ENCODE assay signal across 29 mouse cellular contexts in the genomic region with DNA sequence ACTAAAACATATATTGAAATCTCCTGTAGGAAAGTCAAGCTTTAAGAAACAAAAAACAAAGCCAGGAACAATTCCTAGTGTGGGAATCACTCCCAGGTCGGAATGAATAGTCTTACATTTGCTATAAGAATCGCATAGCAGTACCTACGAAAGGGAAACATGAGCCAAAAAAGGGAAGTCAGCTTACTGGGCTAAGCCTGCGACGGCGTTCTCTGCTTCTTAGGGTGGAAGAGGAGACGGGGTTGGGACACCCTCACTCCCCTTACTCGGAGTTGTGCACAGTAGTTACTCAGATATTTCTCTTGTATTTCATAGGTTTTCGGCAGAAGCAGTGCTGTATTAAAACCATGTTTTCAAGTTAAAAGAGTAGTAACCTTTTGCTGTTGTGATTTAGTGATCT.
DNase-seq lines count a peak whose midpoint lies in the region; ATAC-seq lines count a peak whose summit lies in the region.
"Had no signal": no experiment of that assay in that cellular context is flagged by ENCODE, and none has a peak within 500 bp of the region (broad histone marks: within the 10 kb centered on the region; RNA-seq: fewer than 3 reads in every experiment).

No protein-coding gene starts in this region.

- H3K4me1 ChIP-seq in midbrain, embryonic 11.5 days (ENCODE audit: control insufficient read depth, insufficient read depth, low read length) = peaks cover 6% of the 10 kb centered on the region; the same call in 1 of the 2 replicates
- no peaks in the 10 kb centered on the region for H3K4me1 ChIP-seq in midbrain, embryonic 14.5 days (ENCODE audit: control insufficient read depth, insufficient read depth, low read length)
- H3K4me1 ChIP-seq: embryonic facial prominence, embryonic 15.5 days had no signal

- H3K36me3 ChIP-seq in midbrain, embryonic 11.5 days (ENCODE audit: control insufficient read depth, insufficient read depth, low read length) = no peaks in the 10 kb centered on the region
- H3K36me3 ChIP-seq in midbrain, embryonic 14.5 days (ENCODE audit: control insufficient read depth, insufficient read depth, low read length) = no peaks in the 10 kb centered on the region
- H3K36me3 ChIP-seq: embryonic facial prominence, embryonic 13.5 days; embryonic facial prominence, embryonic 15.5 days; forebrain, embryonic 10.5 days; forebrain, embryonic 12.5 days; forebrain, embryonic 15.5 days had no signal

- no peaks in the 10 kb centered on the region for H3K27me3 ChIP-seq in midbrain, embryonic 11.5 days (ENCODE audit: control insufficient read depth, insufficient read depth, low read length)
- no peaks in the 10 kb centered on the region for H3K27me3 ChIP-seq in midbrain, embryonic 14.5 days (ENCODE audit: control insufficient read depth, insufficient read depth, low read length)
- H3K27me3 ChIP-seq: CH12.LX; embryonic facial prominence, embryonic 13.5 days; embryonic facial prominence, embryonic 15.5 days; forebrain, embryonic 12.5 days; forebrain, embryonic 15.5 days; Patski had no signal

- DNase-seq in heart, adult 11 months = peak; percentile 77
- no peak for DNase-seq in heart, postnatal 10 days
- DNase-seq in midbrain, embryonic 11.5 days (ENCODE audit: low spot score, missing footprints) = peak; percentile 69
- DNase-seq in midbrain, embryonic 14.5 days = no peak
- DNase-seq in testis, postnatal 14 days (ENCODE audit: low spot score) = no peak
- no peak for DNase-seq in ovary, postnatal 36 days (ENCODE audit: low spot score)
- DNase-seq: adrenal gland, adult 8-10 months; adrenal gland, postnatal 14 days; adrenal gland, postnatal 36 days; B cell, adult 2 months; cerebellum, adult 11-12 months; cerebellum, adult 2 months; cerebellum, adult 9-10 months; cerebellum, postnatal 10 days; cerebellum, postnatal 25 days; embryo, embryonic 11 days had no signal

- H3K9me3 ChIP-seq in midbrain, embryonic 11.5 days (ENCODE audit: control insufficient read depth, low read length) = no peaks in the 10 kb centered on the region
- no peaks in the 10 kb centered on the region for H3K9me3 ChIP-seq in midbrain, embryonic 14.5 days (ENCODE audit: control insufficient read depth, low read length)
- H3K9me3 ChIP-seq: embryonic facial prominence, embryonic 13.5 days; embryonic facial prominence, embryonic 15.5 days; forebrain, embryonic 10.5 days; forebrain, embryonic 12.5 days; forebrain, embryonic 15.5 days; G1E had no signal

- H3K9ac ChIP-seq in midbrain, embryonic 11.5 days (ENCODE audit: low read length) = no peak overlapping the region
- no peak overlapping the region for H3K9ac ChIP-seq in midbrain, embryonic 14.5 days (replicated peaks; ENCODE audit: low read length)
- H3K9ac ChIP-seq: embryonic facial prominence, embryonic 13.5 days; embryonic facial prominence, embryonic 15.5 days; forebrain, embryonic 12.5 days; forebrain, embryonic 15.5 days had no signal

- intact Hi-C loops in heart, postnatal 10 days (cut with DNase I) = no loop called here

- no peak overlapping the region for H3K4me2 ChIP-seq in midbrain, embryonic 11.5 days
- no peak overlapping the region for H3K4me2 ChIP-seq in midbrain, embryonic 14.5 days (ENCODE audit: low read length)
- H3K4me2 ChIP-seq: embryonic facial prominence, embryonic 13.5 days; embryonic facial prominence, embryonic 15.5 days; forebrain, embryonic 12.5 days; forebrain, embryonic 15.5 days had no signal

- H3K27ac ChIP-seq in midbrain, embryonic 11.5 days (ENCODE audit: low read depth, low read length) = no peak overlapping the region
- H3K27ac ChIP-seq in midbrain, embryonic 14.5 days (replicated peaks; ENCODE audit: low read depth, low read length) = no peak overlapping the region
- H3K27ac ChIP-seq: embryonic facial prominence, embryonic 13.5 days; embryonic facial prominence, embryonic 15.5 days; forebrain, embryonic 12.5 days; forebrain, embryonic 15.5 days had no signal

- no peak overlapping the region for H3K4me3 ChIP-seq in midbrain, embryonic 11.5 days (ENCODE audit: low read depth, low read length)
- no peak overlapping the region for H3K4me3 ChIP-seq in midbrain, embryonic 14.5 days (replicated peaks; ENCODE audit: low read depth, low read length)
- H3K4me3 ChIP-seq: embryonic facial prominence, embryonic 13.5 days; embryonic facial prominence, embryonic 15.5 days; erythroblast, embryonic 14.5 days; forebrain, embryonic 10.5 days; forebrain, embryonic 12.5 days; forebrain, embryonic 15.5 days had no signal

- ATAC-seq in midbrain, embryonic 11.5 days (ENCODE audit: low FRiP score) = no peak
- no peak for ATAC-seq in midbrain, embryonic 14.5 days (ENCODE audit: low FRiP score, low TSS enrichment)
- peak; percentile 79 for ATAC-seq in common myeloid progenitor, adult 5-6 weeks (replicated peaks; ENCODE audit: low read depth, poor library complexity, severe bottlenecking)
- peak; percentile 53 to 83; a peak in 2 of 4 replicates for ATAC-seq in hematopoietic stem cell, adult 5-6 weeks (replicated peaks in 1 of 2; ENCODE audit: insufficient read depth in 1 of 2, low FRiP score in 2 of 2, low TSS enrichment in 1 of 2, low read depth in 1 of 2, poor library complexity in 2 of 2, severe bottlenecking in 2 of 2)
- ATAC-seq: activated CD4-positive, CD25-positive, alpha-beta regulatory T cell, adult 4 months; CD4-positive, CD25-positive, alpha-beta regulatory T cell, adult 4 months; forebrain, embryonic 15.5 days; Patski had no signal

- 94% methylated on average over 9 of the region's 9 CpGs for WGBS in midbrain, embryonic 11.5 days
- 90% methylated on average over 9 of the region's 9 CpGs for WGBS in midbrain, embryonic 14.5 days

Comparison
In these comparisons a context has a peak if more than half of its experiments do, and no peak if none do; other contexts are left out.
1. DNase-seq: peak in heart, adult 11 months (single experiment) and midbrain, embryonic 11.5 days (single experiment); none in heart, postnatal 10 days (0 of 2), midbrain, embryonic 14.5 days (single experiment), testis, postnatal 14 days (single experiment) and ovary, postnatal 36 days (single experiment).
2. ATAC-seq: peak in common myeloid progenitor, adult 5-6 weeks (single experiment) and hematopoietic stem cell, adult 5-6 weeks (2 of 2); none in midbrain, embryonic 11.5 days (single experiment) and midbrain, embryonic 14.5 days (single experiment).